Mouse (Mus musculus) lung, embryonic 16.5 days (tissue): ENCODE results near the gene Olfr1507. TPM values are rescaled to one million over a fixed set of nuclear protein-coding genes. Genes with fewer than 3 reads are reported as not detected.

Experiments used
- ATAC-seq: fragments of 200-750 bp; cut with Nextera tagmentation; 2 replicates; pipeline ENCODE4 v1.8.0; 2017; ENCODE audit warnings: low read depth, mild to moderate bottlenecking, moderate library complexity
- H3K27ac ChIP-seq: fragments of 300-500 bp; sonication (generic); 2 replicates; pipeline ENCODE4 v1.5.1; 2014; ENCODE audit warnings: mild to moderate bottlenecking, control low read depth, low read length
- H3K27me3 ChIP-seq: fragments of 300-500 bp; sonication (generic); 2 replicates; pipeline ENCODE4 v1.6.1; 2014; ENCODE audit warnings: low read depth, low read length, mixed read lengths; ENCODE audit not compliant: control insufficient read depth, insufficient read depth
- H3K36me3 ChIP-seq: fragments of 300-500 bp; sonication (generic); 2 replicates; pipeline ENCODE4 v1.6.1; 2014; ENCODE audit warnings: low read length; ENCODE audit not compliant: control insufficient read depth, insufficient read depth
- H3K4me1 ChIP-seq: fragments of 300-500 bp; sonication (generic); replicated peaks from 2 replicates; pipeline ENCODE4 v1.6.1; 2014; ENCODE audit warnings: low read length, mixed read lengths; ENCODE audit not compliant: control insufficient read depth, insufficient read depth
- H3K4me2 ChIP-seq: fragments of 300-500 bp; sonication (generic); 2 replicates; pipeline ENCODE4 v1.6.1; 2014; ENCODE audit warnings: low read depth, low read length, control low read depth
- H3K4me3 ChIP-seq: fragments of 300-500 bp; sonication (generic); 2 replicates; pipeline ENCODE4 v1.5.1; 2014; ENCODE audit warnings: mild to moderate bottlenecking, low read length, control low read depth
- H3K9ac ChIP-seq: fragments of 300-500 bp; sonication (generic); 2 replicates; pipeline ENCODE4 v1.6.1; 2014; ENCODE audit warnings: low read length, control low read depth
- H3K9me3 ChIP-seq: fragments of 300-500 bp; sonication (generic); 2 replicates; pipeline ENCODE4 v1.6.1; 2016; ENCODE audit warnings: low read length; ENCODE audit not compliant: control insufficient read depth
- WGBS: fragments of 180-500 bp; shearing (Covaris S2); extraction: QIAGEN DNeasy Blood & Tissue Kit; methylation state at CpG from one replicate; pipeline ENCODE4 v1.1.7; 2014; 5-methylcytosine and 5-hydroxymethylcytosine counted together
- polyA plus RNA-seq: library from polyadenylated mRNA; unstranded; fragments of >200 nt; fragmentation: Nextera tagmentation; extraction: Ambion mirVana; gene quantifications from 2 replicates; pipeline ENCODE4 v1.2.1, GENCODE M21; 2015

Olfr1507 gene
- not detected in 2 replicates for polyA plus RNA-seq

DNA sequence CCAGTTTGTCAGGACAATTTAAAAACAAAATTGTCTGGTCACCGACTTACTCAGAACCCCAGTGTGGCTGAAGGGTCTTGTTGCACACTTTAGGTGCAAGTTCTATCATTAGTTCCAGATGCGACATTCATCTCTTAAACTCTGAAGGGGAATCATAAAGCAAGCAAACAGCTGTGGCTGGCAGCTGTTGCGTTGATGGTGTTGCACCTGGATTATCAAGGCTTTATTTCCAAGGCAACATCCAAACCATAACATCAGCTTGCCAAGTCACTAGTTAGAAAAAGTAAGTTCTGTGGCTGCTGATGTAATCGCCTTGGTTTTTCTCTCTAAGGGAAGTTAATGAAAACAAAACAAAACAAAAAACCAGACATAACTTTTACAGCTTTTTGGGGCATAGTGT is at the start of gene Olfr1507:
TSS of gene Olfr1507 (minus strand) at position 234 of the 400 bp plus-strand sequence.
- WGBS: 84% methylated on average over 4 of the region's 4 CpGs
- no peaks in the 10 kb centered on the region for H3K9me3 ChIP-seq
- no peaks in the 10 kb centered on the region for H3K27me3 ChIP-seq
- no peak within 1 kb of the TSS for H3K27ac ChIP-seq
- H3K9ac ChIP-seq: no peak within 1 kb of the TSS
- no peak within 1 kb of the TSS for H3K4me3 ChIP-seq
- no peak within 1 kb of the TSS for H3K4me2 ChIP-seq
- no peaks in the 10 kb centered on the region for H3K4me1 ChIP-seq
- ATAC-seq: no peak
- H3K36me3 ChIP-seq: no peaks in the 10 kb centered on the region

DNA sequence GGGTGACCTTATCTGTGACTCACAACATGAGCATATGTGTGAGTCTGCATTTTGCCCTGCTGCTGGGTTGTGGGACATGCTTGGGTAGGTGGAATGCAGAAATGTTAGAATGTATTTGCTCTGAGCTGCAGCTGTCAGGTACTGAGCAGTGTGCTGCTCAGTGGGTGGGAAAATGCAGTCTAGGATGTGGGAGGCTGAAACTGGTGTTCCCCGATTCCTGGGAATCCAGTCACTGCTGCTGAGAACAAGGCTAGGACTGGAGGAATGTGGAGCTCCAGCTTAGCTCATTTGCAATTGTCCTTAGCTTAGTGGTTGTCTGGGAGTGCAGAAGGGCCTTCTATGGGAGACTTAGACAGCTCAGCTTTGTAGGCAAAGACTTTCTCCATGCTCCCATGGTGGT is 37.8 kb upstream of the Olfr1507 start:
- no peak overlapping the region for H3K4me2 ChIP-seq
- H3K4me3 ChIP-seq: no peak overlapping the region
- no peaks in the 10 kb centered on the region for H3K9me3 ChIP-seq
- no peaks in the 10 kb centered on the region for H3K36me3 ChIP-seq
- ATAC-seq: no peak
- WGBS: 77% methylated on average over 1 of the region's 1 CpGs
- no peaks in the 10 kb centered on the region for H3K27me3 ChIP-seq
- no peak overlapping the region for H3K9ac ChIP-seq
- H3K27ac ChIP-seq: no peak overlapping the region
- H3K4me1 ChIP-seq: no peaks in the 10 kb centered on the region

DNA sequence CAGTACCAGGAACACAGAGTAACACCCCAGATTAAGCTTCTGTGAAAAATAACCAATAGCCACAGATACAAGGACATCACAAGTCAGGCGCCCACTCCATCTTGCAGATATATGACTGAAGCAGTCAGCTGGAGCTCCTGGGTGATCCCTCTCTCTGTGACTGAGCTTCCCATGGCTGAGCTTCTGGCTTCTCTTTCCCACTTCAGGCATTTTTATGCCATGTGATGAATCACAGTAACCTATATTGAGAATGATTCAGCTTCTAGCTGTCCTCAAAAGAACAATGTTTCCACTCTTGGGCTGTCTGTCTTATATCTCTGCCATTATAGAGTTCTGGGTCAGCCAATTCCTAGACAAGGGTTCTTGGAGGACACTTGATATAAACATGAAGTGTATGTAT is 29.4 kb upstream of the Olfr1507 start:
- ATAC-seq: no peak
- no peaks in the 10 kb centered on the region for H3K4me1 ChIP-seq
- no peaks in the 10 kb centered on the region for H3K9me3 ChIP-seq
- 95% methylated on average over 1 of the region's 1 CpGs for WGBS
- H3K4me3 ChIP-seq: no peak overlapping the region
- H3K27me3 ChIP-seq: no peaks in the 10 kb centered on the region
- no peak overlapping the region for H3K4me2 ChIP-seq
- H3K9ac ChIP-seq: no peak overlapping the region
- no peak overlapping the region for H3K27ac ChIP-seq
- no peaks in the 10 kb centered on the region for H3K36me3 ChIP-seq

DNA sequence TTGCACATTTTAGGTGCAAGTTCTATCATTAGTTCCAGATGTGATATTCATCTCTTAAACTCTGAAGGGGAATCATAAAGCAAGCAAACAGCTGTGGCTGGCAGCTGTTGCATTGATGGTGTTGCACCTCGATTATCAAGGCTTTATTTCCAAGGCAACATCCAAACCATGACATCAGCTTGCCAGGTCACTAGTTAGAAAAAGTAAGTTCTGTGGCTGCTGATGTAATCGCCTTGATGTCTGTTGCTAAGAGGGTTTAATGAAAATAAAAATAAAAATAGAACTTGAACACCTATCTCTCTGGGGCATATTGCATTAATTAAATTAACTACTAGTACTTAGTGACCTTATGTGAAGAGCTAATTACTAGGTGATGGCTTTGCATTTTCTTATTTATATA is 28.2 kb downstream of the Olfr1507 start, which contains the start of gene Olfr1508:
TSS of gene Olfr1508 (minus strand) at position 101 of the 400 bp plus-strand sequence.
- Histone ChIP-seq H3K4me1 (no peaks in the 10 kb centered on the region), H3K27ac (no peak within 1 kb of the TSS), H3K9ac (no peak within 1 kb of the TSS), H3K4me2 (no peak within 1 kb of the TSS), H3K9me3 (no peaks in the 10 kb centered on the region), H3K4me3 (no peak within 1 kb of the TSS), H3K36me3 (no peaks in the 10 kb centered on the region), H3K27me3 (no peaks in the 10 kb centered on the region)
- no peak for ATAC-seq
- WGBS: 62% methylated on average over 2 of the region's 2 CpGs

- ATAC-seq: no peak
- Histone ChIP-seq H3K4me2 (no peak overlapping the region), H3K27me3 (no peaks in the 10 kb centered on the region), H3K27ac (no peak overlapping the region), H3K9ac (no peak overlapping the region), H3K9me3 (no peaks in the 10 kb centered on the region), H3K4me3 (no peak overlapping the region), H3K36me3 (no peaks in the 10 kb centered on the region), H3K4me1 (no peaks in the 10 kb centered on the region)
- 55% methylated on average over 1 of the region's 1 CpGs for WGBS
These were observed 29.8 kb downstream of the Olfr1507 start for GRCm38 (mm10) chr14:52465738-52466137.

DNA sequence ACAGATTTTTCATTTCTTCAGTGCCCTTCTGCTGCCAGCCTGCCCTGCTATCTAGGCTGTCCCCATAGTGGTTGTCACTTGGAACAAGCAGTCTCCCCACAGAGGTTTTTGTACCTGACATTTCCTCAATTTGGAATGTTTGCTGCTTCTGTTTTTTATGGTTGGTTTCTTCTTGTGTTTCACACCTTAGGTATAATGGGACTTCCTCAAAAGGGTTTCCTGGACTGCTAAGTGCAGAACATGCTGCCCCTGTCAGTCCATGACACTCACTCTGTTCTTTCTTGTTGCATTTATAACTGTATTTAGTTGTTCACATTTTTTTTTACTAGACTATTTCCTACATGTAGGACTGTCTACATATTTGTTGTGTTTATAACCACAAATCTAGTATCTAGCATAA is 33.6 kb downstream of the Olfr1507 start:
- no peaks in the 10 kb centered on the region for H3K27me3 ChIP-seq
- no peaks in the 10 kb centered on the region; the same call in 1 of the 2 replicates for H3K9me3 ChIP-seq
- H3K4me2 ChIP-seq: no peak overlapping the region
- H3K27ac ChIP-seq: no peak overlapping the region
- no peak overlapping the region for H3K4me3 ChIP-seq
- H3K4me1 ChIP-seq: no peaks in the 10 kb centered on the region
- no peak overlapping the region for H3K9ac ChIP-seq
- no peak for ATAC-seq
- H3K36me3 ChIP-seq: no peaks in the 10 kb centered on the region

DNA sequence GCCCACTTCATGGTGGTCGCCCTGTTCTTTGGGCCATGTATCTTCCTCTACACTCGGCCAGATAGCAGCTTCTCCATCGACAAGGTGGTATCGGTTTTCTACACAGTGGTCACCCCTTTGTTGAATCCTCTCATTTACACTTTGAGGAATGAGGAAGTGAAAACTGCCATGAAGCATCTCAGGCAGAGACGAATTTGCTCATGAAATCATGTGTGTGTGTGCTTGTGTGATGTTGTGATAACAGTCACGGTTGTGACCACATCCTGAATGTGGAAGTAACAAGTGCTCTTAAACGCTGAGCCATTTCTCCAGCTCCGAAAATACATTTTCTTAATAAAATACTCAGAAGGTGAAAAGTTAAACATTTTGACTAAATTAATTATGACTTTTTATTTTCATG is 44.4 kb downstream of the Olfr1507 start:
- Histone ChIP-seq H3K27ac (no peak overlapping the region), H3K27me3 (no peaks in the 10 kb centered on the region), H3K9ac (no peak overlapping the region), H3K4me2 (no peak overlapping the region), H3K4me1 (no peaks in the 10 kb centered on the region), H3K9me3 (no peaks in the 10 kb centered on the region), H3K36me3 (no peaks in the 10 kb centered on the region), H3K4me3 (no peak overlapping the region)
- no peak for ATAC-seq
- 82% methylated on average over 8 of the region's 8 CpGs for WGBS

DNA sequence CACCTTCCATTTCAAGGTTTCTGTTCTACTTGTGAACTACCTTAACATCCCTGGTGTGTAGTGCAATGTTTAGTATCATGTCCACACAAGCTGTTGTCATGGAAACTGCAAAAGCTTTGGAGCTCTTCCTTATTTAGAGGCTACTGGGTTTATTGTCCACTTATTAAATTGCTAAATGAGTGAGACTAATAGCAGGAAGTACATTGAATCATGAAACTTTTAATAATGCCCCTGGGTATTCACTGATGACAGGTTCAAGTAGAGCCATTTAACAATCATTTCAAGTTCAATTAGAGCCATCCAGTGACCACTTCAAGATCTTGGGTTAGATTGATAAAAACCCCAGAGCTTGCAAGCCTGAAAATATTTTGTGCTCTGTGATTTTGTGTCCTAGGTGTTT is 52.9 kb downstream of the Olfr1507 start, which contains the start of gene Olfr1509:
TSS of gene Olfr1509 (plus strand) at position 301 of the 400 bp plus-strand sequence.
- Histone ChIP-seq H3K4me2 (no peak within 1 kb of the TSS), H3K4me1 (no peaks in the 10 kb centered on the region), H3K9me3 (no peaks in the 10 kb centered on the region), H3K27ac (no peak within 1 kb of the TSS), H3K36me3 (no peaks in the 10 kb centered on the region), H3K9ac (no peak within 1 kb of the TSS), H3K27me3 (no peaks in the 10 kb centered on the region), H3K4me3 (no peak within 1 kb of the TSS)
- ATAC-seq: no peak
